9 mouse cellular contexts compared by ENCODE assay signal in the genomic region with DNA sequence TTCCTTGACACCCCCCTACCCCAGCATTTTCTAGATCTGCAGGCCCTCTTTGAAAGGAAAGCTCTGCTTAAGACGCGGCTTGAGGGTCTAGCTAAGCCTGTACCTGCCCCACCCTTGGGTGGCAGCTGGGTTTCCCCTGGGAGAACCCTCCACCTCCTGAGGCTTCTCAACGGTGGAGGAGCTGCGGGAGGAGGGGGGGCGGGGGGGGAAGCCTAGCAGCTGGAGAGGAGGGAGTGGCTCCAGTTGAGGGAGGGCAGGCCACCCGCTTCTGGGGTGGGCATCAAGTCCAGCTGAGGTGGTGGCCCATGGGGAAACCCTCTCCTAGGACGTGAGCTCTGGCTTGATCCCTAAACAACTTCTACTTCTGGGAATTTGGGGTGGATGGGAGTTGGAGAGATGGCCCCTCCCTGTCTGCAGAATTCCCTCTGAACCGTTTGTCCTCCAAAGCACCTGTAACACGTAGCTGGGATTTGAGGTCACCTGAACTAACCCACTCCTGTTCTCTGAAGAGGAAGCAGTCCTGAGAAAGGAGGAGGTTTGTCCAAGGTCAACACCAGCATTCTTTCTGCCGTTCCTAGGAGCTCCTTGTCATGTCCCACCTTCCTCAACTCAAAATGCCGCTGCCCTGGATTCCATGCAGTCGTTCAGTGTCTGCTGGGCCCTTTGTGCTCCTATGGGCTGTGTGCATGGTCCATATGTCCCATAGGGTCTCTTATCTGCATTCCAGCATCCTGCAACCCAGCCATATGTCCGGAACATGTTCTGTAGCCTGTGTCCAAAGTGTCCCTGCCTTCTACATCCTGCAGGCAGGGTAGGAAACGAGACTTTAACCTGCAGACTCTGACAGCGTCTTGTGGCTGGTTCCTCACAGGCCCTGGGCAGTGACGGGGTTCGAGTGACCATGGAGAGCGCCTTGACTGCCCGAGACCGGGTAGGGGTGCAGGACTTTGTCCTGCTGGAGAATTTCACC. TPM values are rescaled to one million over a fixed set of nuclear protein-coding genes. Genes with fewer than 3 reads are reported as not detected.
DNase-seq lines count a peak whose midpoint lies in the region; ATAC-seq and TF ChIP-seq lines count a peak whose summit lies in the region.
"Had no signal": no experiment of that assay in that cellular context is flagged by ENCODE, and none has a peak within 500 bp of the region (broad histone marks: within the 10 kb centered on the region; RNA-seq: fewer than 3 reads in every experiment).

No protein-coding gene starts in this region.

- 65% methylated on average over 20 of the region's 20 CpGs for WGBS in hindbrain, embryonic 15.5 days
- WGBS in lung, embryonic 16.5 days = 49% methylated on average over 17 of the region's 20 CpGs
- WGBS in stomach, postnatal 0 days = 46% methylated on average over 19 of the region's 20 CpGs

- no peak for ATAC-seq in hindbrain, embryonic 15.5 days (ENCODE audit: low FRiP score, low read depth)
- peak; percentile 7 for ATAC-seq in lung, embryonic 16.5 days (ENCODE audit: low read depth)
- no peak for ATAC-seq in stomach, postnatal 0 days (ENCODE audit: low FRiP score, low TSS enrichment)

- peaks cover 31% of the 10 kb centered on the region for H3K4me1 ChIP-seq in bone marrow macrophage, adult 2 months (ENCODE audit: control insufficient read depth, insufficient read depth, low read length)
- peaks cover 44% of the 10 kb centered on the region for H3K4me1 ChIP-seq in hindbrain, embryonic 15.5 days (replicated peaks)
- peaks cover 43% of the 10 kb centered on the region for H3K4me1 ChIP-seq in lung, embryonic 16.5 days (replicated peaks; ENCODE audit: control insufficient read depth, insufficient read depth, low read length)
- peaks cover 13% of the 10 kb centered on the region for H3K4me1 ChIP-seq in stomach, postnatal 0 days (replicated peaks; ENCODE audit: control insufficient read depth, insufficient read depth)

- no peak for TF ChIP-seq POLR2A in bone marrow macrophage, adult 2 months (IDR thresholded peaks at IDR 0.05; ENCODE audit: borderline replicate concordance, low read depth, low read length)

- no peak for TF ChIP-seq CTCF in bone marrow macrophage, adult 2 months (IDR thresholded peaks at IDR 0.05; ENCODE audit: low read depth, low read length)
- no peak for TF ChIP-seq CTCF in stomach, postnatal 0 days (IDR thresholded peaks at IDR 0.05; ENCODE audit: low read depth)

- peak overlapping the region; percentile 99 for H3K4me2 ChIP-seq in hindbrain, embryonic 15.5 days
- peak overlapping the region; percentile 88 for H3K4me2 ChIP-seq in lung, embryonic 16.5 days (ENCODE audit: low read depth, low read length)
- H3K4me2 ChIP-seq in stomach, postnatal 0 days (replicated peaks; ENCODE audit: low read depth) = peak overlapping the region; percentile 84

- TF ChIP-seq EP300 in stomach, postnatal 0 days (optimal IDR thresholded peaks at IDR 0.05) = no peak

- DNase-seq in heart, adult 11 months = peak; percentile 97
- DNase-seq in heart, adult 8-10 months (ENCODE audit: low spot score) = no peak
- peak; percentile 69 for DNase-seq in stomach, postnatal 0 days (ENCODE audit: low spot score)
- DNase-seq in left cerebral cortex, postnatal 14 days (ENCODE audit: low spot score in 2 of 2) = no peak
- DNase-seq in gastrocnemius, postnatal 4 days (ENCODE audit: low spot score in 2 of 2) = no peak

- H3K9me3 ChIP-seq in hindbrain, embryonic 15.5 days = no peaks in the 10 kb centered on the region
- no peaks in the 10 kb centered on the region for H3K9me3 ChIP-seq in lung, embryonic 16.5 days (ENCODE audit: control insufficient read depth, low read length)
- H3K9me3 ChIP-seq in stomach, postnatal 0 days (ENCODE audit: control insufficient read depth, low read length) = no peaks in the 10 kb centered on the region

- no peaks in the 10 kb centered on the region for H3K36me3 ChIP-seq in hindbrain, embryonic 15.5 days
- peaks cover 26% of the 10 kb centered on the region for H3K36me3 ChIP-seq in lung, embryonic 16.5 days (ENCODE audit: control insufficient read depth, insufficient read depth, low read length)
- peaks cover 23% of the 10 kb centered on the region for H3K36me3 ChIP-seq in stomach, postnatal 0 days (ENCODE audit: control insufficient read depth, insufficient read depth, low read length)

- H3K27me3 ChIP-seq in hindbrain, embryonic 15.5 days = peaks cover 24% of the 10 kb centered on the region
- H3K27me3 ChIP-seq in lung, embryonic 16.5 days (ENCODE audit: control insufficient read depth, insufficient read depth, low read depth, low read length) = no peaks in the 10 kb centered on the region
- no peaks in the 10 kb centered on the region for H3K27me3 ChIP-seq in stomach, postnatal 0 days (ENCODE audit: control insufficient read depth, insufficient read depth, low read length)
- H3K27me3 ChIP-seq: Patski had no signal

- H3K4me3 ChIP-seq in bone marrow macrophage, adult 2 months (ENCODE audit: insufficient read depth, low read length) = peak overlapping the region; percentile 74
- peak overlapping the region; percentile 65 for H3K4me3 ChIP-seq in hindbrain, embryonic 15.5 days
- peak overlapping the region; percentile 79 for H3K4me3 ChIP-seq in lung, embryonic 16.5 days (ENCODE audit: low read length)
- peak overlapping the region; percentile 86 for H3K4me3 ChIP-seq in stomach, postnatal 0 days (ENCODE audit: low read depth, low read length)

- H3K9ac ChIP-seq in hindbrain, embryonic 15.5 days = peak overlapping the region; percentile 56
- peak overlapping the region; percentile 91 for H3K9ac ChIP-seq in lung, embryonic 16.5 days (ENCODE audit: low read length)
- peak overlapping the region; percentile 93 for H3K9ac ChIP-seq in stomach, postnatal 0 days (ENCODE audit: low read length)

- intact Hi-C loops in left cerebral cortex, postnatal 14 days (cut with DNase I) = no loop called here

- no peak overlapping the region for H3K27ac ChIP-seq in bone marrow macrophage, adult 2 months (ENCODE audit: insufficient read depth, low read depth, low read length)
- no peak overlapping the region for H3K27ac ChIP-seq in hindbrain, embryonic 15.5 days (replicated peaks)
- H3K27ac ChIP-seq in lung, embryonic 16.5 days (ENCODE audit: low read length) = peak overlapping the region; percentile 97
- H3K27ac ChIP-seq in stomach, postnatal 0 days (replicated peaks) = peak overlapping the region; percentile 97

RNA-seq across cellular contexts. Expression of gene Myo1c, which starts 6.6 kb away (rescaled TPM):
- 10 to 100 TPM; 84.0 to 98.9 (median 92.7) TPM for total RNA-seq in heart, adult 8-10 months (2022)
- polyA plus RNA-seq in bone marrow macrophage, adult 2 months (2012; ENCODE audit: insufficient read depth, insufficient read length, missing spikeins) = 77.3 and 90.4 TPM in 2 replicates
- 11.6 and 12.6 TPM in 2 replicates for polyA plus RNA-seq in hindbrain, embryonic 15.5 days (2015; fragmentation: Nextera tagmentation; extraction: Ambion mirVana)
- 93.0 and 96.5 TPM in 2 replicates for polyA plus RNA-seq in lung, embryonic 16.5 days (2015; fragmentation: Nextera tagmentation; extraction: Ambion mirVana)
- polyA plus RNA-seq in stomach, postnatal 0 days (2015; fragmentation: Nextera tagmentation; extraction: Ambion mirVana) = 41.8 and 41.9 TPM in 2 replicates
- total RNA-seq in left cerebral cortex, postnatal 14 days (2021) = 10 to 100 TPM; 20.5 to 21.7 TPM
- 10 to 100 TPM; 87.9 to 88.1 TPM for total RNA-seq in gastrocnemius, postnatal 4 days (2021)

RNA-seq across cellular contexts. Expression of gene Crk, which starts 22.2 kb away (rescaled TPM):
- 10 to 100 TPM; 73.0 to 84.5 (median 75.2) TPM for total RNA-seq in heart, adult 8-10 months (2022)
- polyA plus RNA-seq in bone marrow macrophage, adult 2 months (2012; ENCODE audit: insufficient read depth, insufficient read length, missing spikeins) = 67.0 and 70.3 TPM in 2 replicates
- polyA plus RNA-seq in hindbrain, embryonic 15.5 days (2015; fragmentation: Nextera tagmentation; extraction: Ambion mirVana) = 109 TPM in 2 replicates
- polyA plus RNA-seq in lung, embryonic 16.5 days (2015; fragmentation: Nextera tagmentation; extraction: Ambion mirVana) = 108 and 112 TPM in 2 replicates
- 63.5 and 68.8 TPM in 2 replicates for polyA plus RNA-seq in stomach, postnatal 0 days (2015; fragmentation: Nextera tagmentation; extraction: Ambion mirVana)
- 100 to 1,000 TPM; 119 to 132 TPM for total RNA-seq in left cerebral cortex, postnatal 14 days (2021)
- total RNA-seq in gastrocnemius, postnatal 4 days (2021) = 10 to 100 TPM; 67.5 to 76.6 TPM

RNA-seq across cellular contexts. Expression of gene Inpp5k, which starts 26.1 kb away (rescaled TPM):
- 10 to 100 TPM; 29.3 to 34.3 (median 32.3) TPM for total RNA-seq in heart, adult 8-10 months (2022)
- 85.4 and 101 TPM in 2 replicates for polyA plus RNA-seq in bone marrow macrophage, adult 2 months (2012; ENCODE audit: insufficient read depth, insufficient read length, missing spikeins)
- polyA plus RNA-seq in hindbrain, embryonic 15.5 days (2015; fragmentation: Nextera tagmentation; extraction: Ambion mirVana) = 38.8 and 39.1 TPM in 2 replicates
- polyA plus RNA-seq in lung, embryonic 16.5 days (2015; fragmentation: Nextera tagmentation; extraction: Ambion mirVana) = 33.8 and 35.4 TPM in 2 replicates
- 19.0 and 22.4 TPM in 2 replicates for polyA plus RNA-seq in stomach, postnatal 0 days (2015; fragmentation: Nextera tagmentation; extraction: Ambion mirVana)
- 10 to 100 TPM; 43.2 to 44.4 TPM for total RNA-seq in left cerebral cortex, postnatal 14 days (2021)
- total RNA-seq in gastrocnemius, postnatal 4 days (2021) = 10 to 100 TPM; 26.7 to 28.4 TPM

Comparison
In these comparisons a context has a peak if more than half of its experiments do, and no peak if none do; other contexts are left out.
1. DNase-seq: peak in heart, adult 11 months (single experiment) and stomach, postnatal 0 days (single experiment); none in heart, adult 8-10 months (single experiment), left cerebral cortex, postnatal 14 days (0 of 2) and gastrocnemius, postnatal 4 days (0 of 2).
2. H3K27ac ChIP-seq: peak in lung, embryonic 16.5 days (single experiment) and stomach, postnatal 0 days (single experiment); none in bone marrow macrophage, adult 2 months (single experiment) and hindbrain, embryonic 15.5 days (single experiment).
3. Peak in every context shown above with its lines, with median percentiles within 50 percentile points of each other: H3K4me3 ChIP-seq, H3K4me2 ChIP-seq and H3K9ac ChIP-seq.